11 mouse cellular contexts compared by ENCODE assay signal in genomic region chr1:58953686-58954434, GRCm38 (mm10). TPM values are rescaled to one million over a fixed set of nuclear protein-coding genes. Genes with fewer than 3 reads are reported as not detected.
DNase-seq lines count a peak whose midpoint lies in the region; ATAC-seq lines count a peak whose summit lies in the region.
"Had no signal": no experiment of that assay in that cellular context is flagged by ENCODE, and none has a peak within 500 bp of the region (broad histone marks: within the 10 kb centered on the region; RNA-seq: fewer than 3 reads in every experiment).

No protein-coding gene starts in this region.

- H3K4me3 ChIP-seq in liver, embryonic 11.5 days (ENCODE audit: low read depth, low read length): peak overlapping the region; percentile 34
- H3K4me3 ChIP-seq: limb, embryonic 13.5 days had no signal

- H3K9ac ChIP-seq in liver, embryonic 11.5 days (ENCODE audit: low read depth, low read length): peak overlapping the region; percentile 15; the same call in 1 of the 2 replicates
- H3K9ac ChIP-seq: limb, embryonic 13.5 days had no signal

- no peaks in the 10 kb centered on the region for H3K36me3 ChIP-seq in liver, embryonic 11.5 days (ENCODE audit: control insufficient read depth, insufficient read depth, low read length)
- H3K36me3 ChIP-seq: limb, embryonic 13.5 days had no signal

- H3K4me2 ChIP-seq in liver, embryonic 11.5 days: peak overlapping the region; percentile 58
- H3K4me2 ChIP-seq: limb, embryonic 13.5 days had no signal

- H3K27ac ChIP-seq in liver, embryonic 11.5 days (ENCODE audit: low read depth, low read length): peak overlapping the region; percentile 67
- H3K27ac ChIP-seq: limb, embryonic 13.5 days had no signal

- no peaks in the 10 kb centered on the region for H3K9me3 ChIP-seq in liver, embryonic 11.5 days (ENCODE audit: control insufficient read depth, low read length)
- H3K9me3 ChIP-seq: limb, embryonic 13.5 days had no signal

- 38% methylated on average over 9 of the region's 9 CpGs for WGBS in liver, embryonic 11.5 days

- peak; percentile 97 for ATAC-seq in liver, embryonic 11.5 days (replicated peaks; ENCODE audit: low FRiP score)

- peaks cover 66% of the 10 kb centered on the region for H3K4me1 ChIP-seq in liver, embryonic 11.5 days (replicated peaks; ENCODE audit: control insufficient read depth, insufficient read depth, low read length)

- H3K27me3 ChIP-seq in liver, embryonic 11.5 days (replicated peaks; ENCODE audit: control insufficient read depth, insufficient read depth, low read length): no peaks in the 10 kb centered on the region
- H3K27me3 ChIP-seq: limb, embryonic 13.5 days had no signal

- peak; percentile 4 for DNase-seq in kidney, adult 11 months
- DNase-seq in kidney, postnatal 25 days: no peak
- peak; percentile 88 for DNase-seq in c-Kit-positive CD71-positive TER-119-negative erythroid progenitor cells, embryonic 14.5 days (ENCODE audit: low read depth)
- DNase-seq in liver, embryonic 11.5 days (ENCODE audit: low spot score): no peak
- DNase-seq in spleen, postnatal 4 days (ENCODE audit: low spot score in 2 of 2): peak; percentile 74 to 81
- DNase-seq in cerebellum, postnatal 10 days: no peak
- DNase-seq in urinary bladder, adult 2 months (ENCODE audit: low spot score): no peak
- DNase-seq in kidney, postnatal 4 days: no peak
- DNase-seq: cerebellum, adult 2 months; gastrocnemius, postnatal 10 days had no signal

RNA-seq across cellular contexts. Expression of gene Trak2, which starts 19.4 kb away (rescaled TPM):
- 24.0 and 26.1 TPM in 2 replicates for polyA plus RNA-seq in liver, embryonic 11.5 days (2014; fragmentation: Nextera tagmentation; extraction: Ambion mirVana)
- polyA plus RNA-seq in urinary bladder, adult 2 months (2012; rRNA removed): 14.2 and 19.8 TPM in 2 replicates

RNA-seq across cellular contexts. Expression of gene Stradb, which starts 19.5 kb away (rescaled TPM):
- polyA plus RNA-seq in liver, embryonic 11.5 days (2014; fragmentation: Nextera tagmentation; extraction: Ambion mirVana): 28.0 and 35.7 TPM in 2 replicates
- 11.9 and 12.6 TPM in 2 replicates for polyA plus RNA-seq in urinary bladder, adult 2 months (2012; rRNA removed)

Comparison
In these comparisons a context has a peak if more than half of its experiments do, and no peak if none do; other contexts are left out.
1. DNase-seq: peak in kidney, adult 11 months (single experiment), c-Kit-positive CD71-positive TER-119-negative erythroid progenitor cells, embryonic 14.5 days (single experiment) and spleen, postnatal 4 days (2 of 2); none in kidney, postnatal 25 days (0 of 2), liver, embryonic 11.5 days (single experiment), cerebellum, postnatal 10 days (0 of 2), urinary bladder, adult 2 months (single experiment) and kidney, postnatal 4 days (0 of 2).